Mouse (Mus musculus): ENCODE measurements around the gene Cd80.

- no peak for TF ChIP-seq CTCF (IDR thresholded peaks at IDR 0.05; ENCODE audit: low read depth, low read length)
- no peak for TF ChIP-seq POLR2AphosphoS5 (IDR thresholded peaks at IDR 0.05; ENCODE audit: insufficient replicate concordance, low read depth, low read length)
Observed at GRCm38 (mm10) chr16:38522129-38523084, 67.0 kb downstream of the Cd80 start, which contains the start of gene Timmdc1.

Data from G1E (cell line).